Mouse (Mus musculus) MEL (cell line): Measurements from ENCODE around the gene Ppp1r10. TPM values are rescaled to one million over a fixed set of nuclear protein-coding genes. Genes with fewer than 3 reads are reported as not detected.

ENCODE experiments used
- DNase-seq: peaks from one replicate; pipeline ENCODE4 v3.0.0; 2011; ENCODE audit warnings: low read depth, low spot score
- H3K27ac ChIP-seq: 2 replicates; pipeline ENCODE4 v1.5.1; 2012; ENCODE audit warnings: low read depth, mild to moderate bottlenecking, control low read depth, low read length, moderate library complexity; ENCODE audit not compliant: control insufficient read depth
- H3K27me3 ChIP-seq, 2 experiments: fragments of 150-350 bp in 1 of 2; sonication (generic) in 1 of 2; 2 replicates each; pipeline ENCODE4 v1.6.1; 2012; ENCODE audit warnings: low read length in 2 of 2, mild to moderate bottlenecking in 2 of 2, improper control_type of control experiment in 1 of 2, moderate library complexity in 1 of 2; ENCODE audit not compliant: insufficient read depth in 2 of 2, control insufficient read depth in 1 of 2
- H3K36me3 ChIP-seq, 2 experiments: 2 replicates each; pipeline ENCODE4 v1.6.1; 2012 to 2014; ENCODE audit warnings: low read length in 2 of 2, improper control_type of control experiment in 1 of 2, inconsistent platforms in 1 of 2, mild to moderate bottlenecking in 1 of 2; ENCODE audit not compliant: insufficient read depth in 2 of 2, control insufficient read depth in 1 of 2
- H3K4me1 ChIP-seq, 2 experiments: fragments of 150-350 bp in 1 of 2; sonication (generic) in 1 of 2; 2 replicates each; pipeline ENCODE4 v1.6.1; 2012; ENCODE audit warnings: low read length in 2 of 2, improper control_type of control experiment in 1 of 2, mild to moderate bottlenecking in 1 of 2; ENCODE audit not compliant: insufficient read depth in 2 of 2, control insufficient read depth in 1 of 2
- H3K4me3 ChIP-seq, 2 experiments: fragments of 150-350 bp in 1 of 2; sonication (generic) in 1 of 2; 2 replicates each; pipeline ENCODE4 v1.5.1; 2012; ENCODE audit warnings: low read depth in 2 of 2, low read length in 2 of 2, mild to moderate bottlenecking in 2 of 2, moderate library complexity in 2 of 2, control low read depth in 1 of 2, improper control_type of control experiment in 1 of 2; ENCODE audit not compliant: control insufficient read depth in 1 of 2, insufficient read depth in 1 of 2
- H3K79me2 ChIP-seq: 2 replicates; pipeline ENCODE4 v1.6.1; 2012; ENCODE audit warnings: mild to moderate bottlenecking, low read length, moderate library complexity; ENCODE audit not compliant: control insufficient read depth, poor library complexity, insufficient read depth
- H3K9ac ChIP-seq: 2 replicates; pipeline ENCODE4 v1.6.1; 2012; ENCODE audit warnings: low read depth, mild to moderate bottlenecking, control low read depth, low read length, moderate library complexity; ENCODE audit not compliant: control insufficient read depth, poor library complexity, severe bottlenecking
- H3K9me3 ChIP-seq: fragments of 150-350 bp; sonication (generic); replicated peaks from 2 replicates; pipeline ENCODE4 v1.6.1; 2012; ENCODE audit warnings: mild to moderate bottlenecking, low read length, improper control_type of control experiment, moderate library complexity; ENCODE audit not compliant: insufficient read depth
- BHLHE40 ChIP-seq: IDR thresholded peaks from 2 replicates; pipeline ENCODE4 v1.6.1; 2012; ENCODE audit warnings: low read depth, mild to moderate bottlenecking, inconsistent platforms, low read length, improper control_type of control experiment, borderline replicate concordance
- CHD1 ChIP-seq: IDR thresholded peaks from 2 replicates; pipeline ENCODE4 v1.6.1; 2012; ENCODE audit warnings: low read depth, mild to moderate bottlenecking, inconsistent platforms, low read length, improper control_type of control experiment
- CTCF ChIP-seq, 3 experiments: IDR thresholded peaks in 2 of 3; conservative IDR thresholded peaks in 1 of 3; 2 replicates each; pipeline ENCODE4 v1.5.1; 2011 to 2012; ENCODE audit warnings: low read length in 3 of 3, low read depth in 2 of 3, mild to moderate bottlenecking in 2 of 3, improper control_type of control experiment in 1 of 3, inconsistent platforms in 1 of 3, mixed read lengths in 1 of 3, moderate library complexity in 1 of 3; ENCODE audit not compliant: control insufficient read depth in 1 of 3, insufficient read depth in 1 of 3, poor library complexity in 1 of 3, severe bottlenecking in 1 of 3
- ELF1 ChIP-seq: IDR thresholded peaks from 2 replicates; pipeline ENCODE4 v1.6.1; 2014; ENCODE audit warnings: low read depth, mild to moderate bottlenecking, inconsistent platforms, low read length, improper control_type of control experiment, moderate library complexity
- GABPA ChIP-seq: IDR thresholded peaks from 2 replicates; pipeline ENCODE4 v1.6.1; 2012; ENCODE audit warnings: low read depth, mild to moderate bottlenecking, inconsistent platforms, low read length, improper control_type of control experiment, moderate library complexity
- GATA1 ChIP-seq: IDR thresholded peaks from 2 replicates; pipeline ENCODE4 v1.6.1; 2011; ENCODE audit warnings: low read depth, low read length, improper control_type of control experiment
- HCFC1 ChIP-seq: IDR thresholded peaks from 2 replicates; pipeline ENCODE4 v1.6.1; 2012; ENCODE audit warnings: low read depth, mild to moderate bottlenecking, inconsistent platforms, low read length, improper control_type of control experiment, moderate library complexity
- MAX ChIP-seq: IDR thresholded peaks from 2 replicates; pipeline ENCODE4 v1.6.1; 2011; ENCODE audit warnings: low read length, improper control_type of control experiment
- MAZ ChIP-seq: IDR thresholded peaks from 2 replicates; pipeline ENCODE4 v1.6.1; 2012; ENCODE audit warnings: low read depth, mild to moderate bottlenecking, inconsistent platforms, low read length, improper control_type of control experiment
- MXI1 ChIP-seq: IDR thresholded peaks from 2 replicates; pipeline ENCODE4 v1.6.1; 2011; ENCODE audit warnings: mild to moderate bottlenecking, low read depth, low read length, improper control_type of control experiment
- MYC ChIP-seq: IDR thresholded peaks from 2 replicates; pipeline ENCODE4 v1.6.1; 2011; ENCODE audit warnings: low read depth, mild to moderate bottlenecking, low read length, improper control_type of control experiment, moderate library complexity
- NELFE ChIP-seq: IDR thresholded peaks from 2 replicates; pipeline ENCODE4 v1.6.1; 2011; ENCODE audit warnings: low read depth, low read length, improper control_type of control experiment
- NRF1 ChIP-seq: IDR thresholded peaks from 2 replicates; pipeline ENCODE4 v1.6.1; 2014; ENCODE audit warnings: low read depth, mild to moderate bottlenecking, inconsistent platforms, low read length, improper control_type of control experiment, moderate library complexity; ENCODE audit not compliant: poor library complexity, insufficient read depth, severe bottlenecking
- POLR2A ChIP-seq, 2 experiments: IDR thresholded peaks; 2 replicates each; pipeline ENCODE4 v1.6.1; 2011 to 2012; ENCODE audit warnings: low read length in 2 of 2, mild to moderate bottlenecking in 2 of 2, control low read depth in 1 of 2, improper control_type of control experiment in 1 of 2, low read depth in 1 of 2, moderate library complexity in 1 of 2; ENCODE audit not compliant: control insufficient read depth in 1 of 2, insufficient read depth in 1 of 2, poor library complexity in 1 of 2
- POLR2AphosphoS2 ChIP-seq: IDR thresholded peaks from 2 replicates; pipeline ENCODE4 v1.6.1; 2011; ENCODE audit warnings: low read length, improper control_type of control experiment
- POLR2AphosphoS5 ChIP-seq: IDR thresholded peaks from 2 replicates; pipeline ENCODE4 v1.6.1; 2012; ENCODE audit warnings: low read depth, borderline replicate concordance, mild to moderate bottlenecking, inconsistent platforms, low read length, moderate library complexity, mixed read lengths
- RAD21 ChIP-seq: IDR thresholded peaks from 2 replicates; pipeline ENCODE4 v1.6.1; 2011; ENCODE audit warnings: mild to moderate bottlenecking, low read depth, low read length, improper control_type of control experiment
- RCOR1 ChIP-seq: IDR thresholded peaks from 2 replicates; pipeline ENCODE4 v1.6.1; 2012; ENCODE audit warnings: low read depth, mild to moderate bottlenecking, inconsistent platforms, low read length, improper control_type of control experiment
- SIN3A ChIP-seq: IDR thresholded peaks from 2 replicates; pipeline ENCODE4 v1.6.1; 2012; ENCODE audit warnings: low read length, improper control_type of control experiment, inconsistent platforms
- TBP ChIP-seq: IDR thresholded peaks from 2 replicates; pipeline ENCODE4 v1.8.0; 2011; ENCODE audit warnings: low read depth, low read length, improper control_type of control experiment
- TCF12 ChIP-seq: IDR thresholded peaks from 2 replicates; pipeline ENCODE4 v1.6.1; 2014; ENCODE audit warnings: low read depth, mild to moderate bottlenecking, inconsistent platforms, low read length, improper control_type of control experiment, moderate library complexity
- UBTF ChIP-seq: IDR thresholded peaks from 2 replicates; pipeline ENCODE4 v1.6.1; 2012; ENCODE audit warnings: low read depth, mild to moderate bottlenecking, inconsistent platforms, low read length, improper control_type of control experiment, moderate library complexity, borderline replicate concordance; ENCODE audit not compliant: insufficient read depth
- USF1 ChIP-seq: IDR thresholded peaks from 2 replicates; pipeline ENCODE4 v1.6.1; 2014; ENCODE audit warnings: low read depth, mild to moderate bottlenecking, inconsistent platforms, low read length, improper control_type of control experiment, moderate library complexity
- ZC3H11A ChIP-seq: IDR thresholded peaks from 2 replicates; pipeline ENCODE4 v1.6.1; 2012; ENCODE audit warnings: low read depth, mild to moderate bottlenecking, inconsistent platforms, low read length, improper control_type of control experiment
- ZMIZ1 ChIP-seq: IDR thresholded peaks from 2 replicates; pipeline ENCODE4 v1.6.1; 2012; ENCODE audit warnings: low read depth, mild to moderate bottlenecking, inconsistent platforms, low read length, improper control_type of control experiment, moderate library complexity
- polyA plus RNA-seq, 2 experiments: library from polyadenylated mRNA; stranded (reverse) in 1 of 2; unstranded in 1 of 2; fragments of >175 nt in 1 of 2; fragments of >200 nt in 1 of 2; gene quantifications; 2 replicates each; pipeline versions ENCODE4 v1.2.1 to v1.2.4; 2012; ENCODE audit warnings: low replicate concordance in 2 of 2, low read depth in 1 of 2; ENCODE audit not compliant: insufficient read length in 2 of 2, insufficient read depth in 1 of 2, missing spikeins in 1 of 2
- total RNA-seq: library from RNA; depleted of rRNA; stranded (reverse); fragments of 300-350 nt; gene quantifications from 2 replicates; pipeline ENCODE4 v1.2.3, GENCODE M21; 2012

Ppp1r10 gene
- total and polyA plus RNA-seq, 3 experiments, result 25.3 to 61.4 TPM; not detected in 1

- DNase-seq, result peak; percentile 94
- H3K27ac ChIP-seq, result peak within 1 kb of the TSS; percentile 84
- H3K9me3 ChIP-seq, result no peaks in the 10 kb centered on the region
- H3K9ac ChIP-seq, result peak within 1 kb of the TSS; percentile 99
- H3K79me2 ChIP-seq, result peaks cover 22% of the 10 kb centered on the region
- H3K36me3 ChIP-seq, result peaks cover 3 to 31% of the 10 kb centered on the region in 2 experiments; a peak in 3 of 4 replicates
- peaks cover 4 to 40% of the 10 kb centered on the region in 2 experiments; a peak in 3 of 4 replicates for H3K4me1 ChIP-seq
- TF ChIP-seq POLR2AphosphoS5 (no peak), NRF1 (peak; percentile 87), USF1 (no peak), ZC3H11A (no peak), RCOR1 (0 out of 2 replicates have a peak, but pooled peaks have one; percentile 22), BHLHE40 (peak; percentile 88; the same call in 1 of the 2 replicates), CTCF (IDR thresholded peaks at IDR 0.05 in 2 of 3, conservative IDR thresholded peaks at IDR 0.05 in 1 of 3; ENCODE audit: control insufficient read depth in 1 of 3, insufficient read depth in 1 of 3, low read depth in 2 of 3, low read length in 3 of 3, poor library complexity in 1 of 3, severe bottlenecking in 1 of 3) (0 out of 6 replicates have a peak, but pooled peaks of 1 of the 3 experiments have one; percentile 1), ELF1 (0 out of 2 replicates have a peak, but pooled peaks have one; percentile 31), UBTF (no peak), HCFC1 (peak; percentile 76), SIN3A (peak; percentile 76), TCF12 (peak; percentile 46; the same call in 1 of the 2 replicates), MAX (peak; percentile 77), CHD1 (0 out of 2 replicates have a peak, but pooled peaks have one; percentile 20), GABPA (no peak), POLR2A (IDR thresholded peaks at IDR 0.05; ENCODE audit: control insufficient read depth in 1 of 2, insufficient read depth in 1 of 2, low read depth in 1 of 2, low read length in 2 of 2, poor library complexity in 1 of 2) (peak; percentile 68 to 72; a peak in 3 of 4 replicates), NELFE (peak; percentile 68), MXI1 (peak; percentile 95), GATA1 (no peak), RAD21 (no peak), MYC (peak; percentile 83), POLR2AphosphoS2 (peak; percentile 95), ZMIZ1 (0 out of 2 replicates have a peak, but pooled peaks have one; percentile 75), MAZ (peak; percentile 93), TBP (peak; percentile 68; the same call in 1 of the 2 replicates)
- TF ChIP-seq, all 39 proteins: peak for 18
- H3K27me3 ChIP-seq, result no peaks in the 10 kb centered on the region
- H3K4me3 ChIP-seq, result peak within 1 kb of the TSS; percentile 93
Observed at GRCm38 (mm10) chr17:35896781-35897643, 19.2 kb upstream of the Ppp1r10 start, which contains the start of gene 2310061I04Rik. 2310061I04Rik (minus strand) TSS chr17:35897431.
